Mouse (Mus musculus): ENCODE measurements around the gene Ufl1. TPM values are rescaled to one million over a fixed set of nuclear protein-coding genes. Genes with fewer than 3 reads are reported as not detected.
"Not testable (repeated sequence)": the region's sequence is repeated elsewhere in the genome, so short reads cannot be mapped to it uniquely, and the experiment has no call there.

Gene Ufl1
- polyA plus RNA-seq, 1 experiment = 10.0 TPM

DNA sequence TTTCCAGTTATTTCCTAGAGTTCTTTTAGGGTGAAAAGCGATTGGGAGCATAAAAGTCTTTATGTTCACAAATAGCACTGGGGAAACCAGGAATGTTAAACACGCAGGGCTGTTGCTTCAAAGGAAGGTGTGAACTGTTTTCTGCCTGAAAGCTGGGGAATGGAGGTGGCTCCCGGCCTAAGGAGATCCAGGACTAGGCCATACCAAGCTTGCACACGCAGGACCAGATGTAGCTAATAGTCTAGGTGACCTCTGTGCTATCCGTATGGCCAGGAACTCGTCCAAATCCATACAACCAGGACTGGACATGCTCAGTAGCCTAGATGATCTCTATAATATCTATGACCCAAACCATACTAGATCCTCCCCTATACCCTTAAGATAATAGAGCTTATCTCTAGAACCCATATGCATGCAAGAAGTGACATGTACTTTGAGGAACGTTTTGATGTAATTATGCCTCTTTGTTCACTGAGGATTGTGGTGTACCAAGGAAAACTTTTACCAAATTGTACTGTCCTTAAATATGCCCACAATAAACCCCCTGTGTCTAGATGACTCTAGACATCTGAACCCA is 23.7 kb downstream of the Ufl1 start:
- Histone ChIP-seq H3K27ac (ENCODE audit: insufficient read depth, low read length) (no peak overlapping the region), H3K4me1 (ENCODE audit: control insufficient read depth, insufficient read depth, low read length) (no peaks in the 10 kb centered on the region), H3K4me3 (ENCODE audit: insufficient read depth, low read length) (no peak overlapping the region)
- TF ChIP-seq POLR2A (IDR thresholded peaks at IDR 0.05; ENCODE audit: extremely low read depth, insufficient read depth, low read length) = no peak
- no peak for TF ChIP-seq CTCF (IDR thresholded peaks at IDR 0.05; ENCODE audit: extremely low read depth, insufficient read depth, low read length)

DNA sequence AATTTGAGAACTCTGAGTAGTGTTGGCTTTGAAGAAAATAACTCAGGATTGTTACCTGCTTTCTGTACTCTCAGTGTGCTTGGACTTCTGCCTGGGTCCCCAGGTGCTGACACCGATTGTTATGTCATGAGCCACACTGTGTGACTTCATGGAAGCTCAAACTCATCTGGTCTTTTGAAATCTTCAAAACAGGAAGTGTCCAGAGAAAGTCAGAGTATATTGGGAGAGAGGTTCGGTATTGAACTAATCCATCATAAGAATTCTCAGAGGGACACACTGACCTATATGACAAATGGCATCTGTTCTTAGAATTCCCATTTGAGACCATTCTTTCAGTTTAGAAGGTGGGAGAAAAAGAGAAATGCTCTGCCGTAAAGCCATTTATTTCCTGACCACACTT is 38.8 kb downstream of the Ufl1 start, which contains the start of gene Fhl5:
Fhl5 (minus strand) TSS at position 101 of the 400 bp plus-strand sequence.
- no peaks in the 10 kb centered on the region for H3K4me1 ChIP-seq (ENCODE audit: control insufficient read depth, insufficient read depth, low read length)
- no peak for TF ChIP-seq POLR2A (IDR thresholded peaks at IDR 0.05; ENCODE audit: extremely low read depth, insufficient read depth, low read length)
- TF ChIP-seq CTCF (IDR thresholded peaks at IDR 0.05; ENCODE audit: extremely low read depth, insufficient read depth, low read length) = no peak
- H3K4me3 ChIP-seq (ENCODE audit: insufficient read depth, low read length) = no peak within 1 kb of the TSS
- no peak within 1 kb of the TSS for H3K27ac ChIP-seq (ENCODE audit: insufficient read depth, low read length)

DNA sequence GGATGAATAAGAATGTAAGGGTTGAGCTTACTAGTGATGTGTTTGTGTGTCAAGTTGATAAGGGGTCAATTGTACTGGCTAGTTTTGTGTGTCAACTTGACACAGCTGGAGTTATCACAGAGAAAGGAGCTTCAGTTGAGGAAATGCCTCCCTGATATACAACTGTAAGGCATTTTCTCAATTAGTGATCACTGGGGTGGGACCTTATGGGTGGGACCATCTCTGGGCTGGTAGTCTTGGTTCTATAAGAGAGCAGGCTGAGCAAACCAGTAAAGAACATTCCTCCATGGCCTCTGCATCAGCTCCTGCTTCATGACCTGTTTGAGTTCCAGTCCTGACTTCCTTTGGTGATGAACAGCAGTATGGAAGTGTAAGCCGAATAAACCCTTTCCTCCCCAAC is 46.0 kb downstream of the Ufl1 start:
- not testable (repeated sequence) for H3K27ac ChIP-seq (ENCODE audit: insufficient read depth, low read length); H3K4me1 ChIP-seq (ENCODE audit: control insufficient read depth, insufficient read depth, low read length); H3K4me3 ChIP-seq (ENCODE audit: insufficient read depth, low read length)

DNA sequence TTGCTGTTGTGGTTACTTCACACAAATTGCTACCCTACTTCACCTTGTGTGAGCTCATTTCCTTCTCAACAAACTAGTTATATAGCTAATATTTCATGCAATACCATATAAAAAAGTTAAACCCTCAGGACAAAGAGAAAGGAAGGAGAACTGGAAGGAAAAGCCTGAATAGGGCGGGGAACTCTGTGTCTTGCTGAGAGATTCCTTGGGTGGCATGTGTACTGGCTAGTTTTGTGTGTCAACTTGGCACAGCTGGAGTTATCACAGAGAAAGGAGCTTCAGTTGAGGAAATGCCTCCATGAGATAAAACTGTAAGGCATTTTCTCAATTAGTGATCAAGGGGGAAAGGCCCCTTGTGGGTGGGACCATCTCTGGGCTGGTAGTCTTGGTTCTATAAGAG is 47.9 kb downstream of the Ufl1 start:
- not testable (repeated sequence) for H3K27ac ChIP-seq (ENCODE audit: insufficient read depth, low read length); H3K4me3 ChIP-seq (ENCODE audit: insufficient read depth, low read length); H3K4me1 ChIP-seq (ENCODE audit: control insufficient read depth, insufficient read depth, low read length)

DNA sequence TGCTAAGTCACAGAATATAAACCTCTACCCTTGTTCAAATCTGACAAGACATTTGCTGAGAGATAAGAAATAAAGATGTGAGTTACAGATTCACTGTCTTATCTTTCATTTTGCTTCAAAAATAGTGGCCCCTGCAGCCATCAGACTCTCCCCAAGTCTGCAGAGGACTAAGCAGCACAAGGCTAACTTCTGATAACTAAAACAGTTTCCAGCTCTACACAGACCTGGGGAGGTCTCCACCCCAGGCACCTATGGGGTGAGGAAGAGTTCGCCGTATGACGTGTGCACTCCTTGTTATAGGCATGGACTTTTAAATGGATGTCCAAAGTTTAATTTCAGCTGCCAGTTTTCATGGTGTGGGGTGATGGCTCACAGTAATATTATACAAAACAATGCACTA is 49.1 kb downstream of the Ufl1 start:
- no peaks in the 10 kb centered on the region for H3K4me1 ChIP-seq (ENCODE audit: control insufficient read depth, insufficient read depth, low read length)
- TF ChIP-seq POLR2A (IDR thresholded peaks at IDR 0.05; ENCODE audit: extremely low read depth, insufficient read depth, low read length) = no peak
- no peak overlapping the region for H3K4me3 ChIP-seq (ENCODE audit: insufficient read depth, low read length)
- H3K27ac ChIP-seq (ENCODE audit: insufficient read depth, low read length) = no peak overlapping the region

DNA sequence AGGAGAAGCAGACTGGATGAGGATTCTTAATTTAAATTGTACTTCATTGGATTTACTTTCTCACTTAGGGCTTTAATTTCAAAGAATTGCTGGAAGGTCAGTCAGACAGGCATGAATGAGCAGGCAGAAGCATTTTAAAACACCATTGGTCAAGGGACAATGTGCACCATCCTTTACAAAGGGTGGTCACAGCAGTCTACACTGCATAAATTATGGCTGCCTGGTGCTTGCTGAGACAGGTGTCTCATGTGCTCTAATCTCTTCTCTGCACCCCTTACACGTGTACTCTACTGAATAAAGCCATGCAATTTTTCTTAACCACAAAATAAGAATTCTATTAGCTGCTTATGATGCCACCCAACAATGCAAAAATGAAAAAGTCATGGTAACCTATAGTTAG is 54.1 kb downstream of the Ufl1 start:
- TF ChIP-seq CTCF (IDR thresholded peaks at IDR 0.05; ENCODE audit: extremely low read depth, insufficient read depth, low read length) (no peak), POLR2A (IDR thresholded peaks at IDR 0.05; ENCODE audit: extremely low read depth, insufficient read depth, low read length) (no peak)

DNA sequence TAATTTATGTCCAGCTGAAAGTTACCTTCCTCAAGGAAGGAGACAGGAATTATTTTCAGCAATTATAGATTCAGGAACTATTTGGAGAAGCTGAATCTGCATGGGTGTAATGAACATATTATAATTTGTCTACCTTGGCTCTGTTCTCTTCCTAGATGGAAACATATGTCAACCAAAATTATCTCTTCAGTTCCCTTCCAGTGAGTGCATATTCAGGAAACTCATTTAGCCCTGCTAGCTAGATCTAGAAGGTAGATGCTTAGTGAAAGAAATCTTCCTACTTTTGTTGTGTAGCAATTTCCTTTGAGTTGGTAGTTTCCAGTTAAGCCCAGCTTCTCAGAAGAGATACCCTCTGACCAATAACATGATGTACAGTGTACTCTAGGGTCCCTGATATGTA is 59.7 kb downstream of the Ufl1 start:
- Histone ChIP-seq H3K4me3 (ENCODE audit: insufficient read depth, low read length) (no peak overlapping the region), H3K4me1 (ENCODE audit: control insufficient read depth, insufficient read depth, low read length) (no peaks in the 10 kb centered on the region), H3K27ac (ENCODE audit: insufficient read depth, low read length) (no peak overlapping the region)
- TF ChIP-seq POLR2A (IDR thresholded peaks at IDR 0.05; ENCODE audit: extremely low read depth, insufficient read depth, low read length) = no peak
- no peak for TF ChIP-seq CTCF (IDR thresholded peaks at IDR 0.05; ENCODE audit: extremely low read depth, insufficient read depth, low read length)

More for the DNA sequence above, 54.1 kb downstream of the Ufl1 start:
- no peak overlapping the region for H3K4me3 ChIP-seq (ENCODE audit: insufficient read depth, low read length)
- H3K4me1 ChIP-seq (ENCODE audit: control insufficient read depth, insufficient read depth, low read length) = no peaks in the 10 kb centered on the region
- no peak overlapping the region for H3K27ac ChIP-seq (ENCODE audit: insufficient read depth, low read length)

DNA sequence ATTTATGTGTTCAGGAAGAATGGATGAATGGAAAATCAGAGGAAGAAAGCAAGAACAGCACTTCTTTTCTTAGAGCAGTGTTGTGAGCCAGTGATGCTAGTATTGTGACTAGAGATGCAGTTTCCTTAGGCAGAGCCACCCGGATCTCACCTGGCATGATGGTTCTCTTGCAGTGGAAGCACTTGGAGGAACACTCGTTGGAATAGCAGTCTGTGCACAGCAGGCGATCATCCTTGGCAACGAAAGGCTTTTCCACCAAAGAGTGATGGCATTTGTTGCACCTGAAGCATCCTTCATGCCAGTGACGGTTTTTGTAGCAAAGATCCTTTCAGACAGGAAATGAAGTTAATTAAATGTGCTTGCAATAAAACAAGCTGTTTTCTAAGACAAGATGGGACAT is 68.2 kb downstream of the Ufl1 start:
- Histone ChIP-seq H3K4me3 (ENCODE audit: insufficient read depth, low read length) (no peak overlapping the region), H3K4me1 (ENCODE audit: control insufficient read depth, insufficient read depth, low read length) (no peaks in the 10 kb centered on the region), H3K27ac (ENCODE audit: insufficient read depth, low read length) (no peak overlapping the region)
- TF ChIP-seq CTCF (IDR thresholded peaks at IDR 0.05; ENCODE audit: extremely low read depth, insufficient read depth, low read length) = no peak
- no peak for TF ChIP-seq POLR2A (IDR thresholded peaks at IDR 0.05; ENCODE audit: extremely low read depth, insufficient read depth, low read length)

DNA sequence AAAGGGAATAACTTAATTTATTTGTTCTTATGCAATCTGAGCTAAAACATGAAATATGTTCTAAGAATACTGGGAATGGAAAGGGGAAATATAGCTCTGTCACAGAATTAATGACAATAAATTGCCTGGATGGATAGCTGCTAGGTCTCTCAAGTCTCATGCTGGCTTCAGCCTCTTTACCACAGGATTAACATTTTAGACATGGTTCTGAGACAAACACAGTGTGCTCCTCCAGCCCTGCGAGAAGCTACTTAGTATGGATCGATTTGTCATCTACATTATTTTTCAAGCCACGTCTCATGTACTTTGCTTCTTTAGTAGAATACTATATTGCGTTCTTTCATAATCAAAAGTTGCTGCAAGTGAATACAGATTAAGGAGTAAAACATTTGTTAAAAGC is 75.5 kb downstream of the Ufl1 start:
- no peaks in the 10 kb centered on the region for H3K4me1 ChIP-seq (ENCODE audit: control insufficient read depth, insufficient read depth, low read length)
- no peak overlapping the region for H3K4me3 ChIP-seq (ENCODE audit: insufficient read depth, low read length)
- no peak for TF ChIP-seq POLR2A (IDR thresholded peaks at IDR 0.05; ENCODE audit: extremely low read depth, insufficient read depth, low read length)
- no peak for TF ChIP-seq CTCF (IDR thresholded peaks at IDR 0.05; ENCODE audit: extremely low read depth, insufficient read depth, low read length)
- no peak overlapping the region for H3K27ac ChIP-seq (ENCODE audit: insufficient read depth, low read length)

Other genes with a start within 250 kb of the Ufl1 start
- 0.17 and 0.19 TPM in 2 replicates for gene Fhl5, start 38.9 kb downstream of the Ufl1 start, polyA plus RNA-seq (2012; rRNA removed)